Mouse (Mus musculus): ENCODE data around the gene Hoxb7.

Gene Hoxb7

GRCm38 (mm10) chr11:96286739-96287385, 439 bp downstream of the Hoxb7 start:
- DNase-seq (ENCODE audit: low spot score) = no peak

GRCm38 (mm10) chr11:96287411-96287810, 988 bp downstream of the Hoxb7 start:
- no peak for DNase-seq (ENCODE audit: low spot score)

GRCm38 (mm10) chr11:96288455-96289221, 2.2 kb downstream of the Hoxb7 start:
- no peak for DNase-seq (ENCODE audit: low spot score)

GRCm38 (mm10) chr11:96289293-96289692, 2.9 kb downstream of the Hoxb7 start:
- no peak for DNase-seq (ENCODE audit: low spot score)

GRCm38 (mm10) chr11:96289837-96290236, 3.4 kb downstream of the Hoxb7 start:
- no peak for DNase-seq (ENCODE audit: low spot score)

GRCm38 (mm10) chr11:96290705-96291355, 4.4 kb downstream of the Hoxb7 start:
- no peak for DNase-seq (ENCODE audit: low spot score)

- no peak for DNase-seq (ENCODE audit: low spot score)
Observed at GRCm38 (mm10) chr11:96291681-96292564, 5.5 kb downstream of the Hoxb7 start, which contains the start of gene Hoxb6. TSS of gene Hoxb6 (plus strand) at chr11:96292476.

- no peak for DNase-seq (ENCODE audit: low spot score)
Observed at GRCm38 (mm10) chr11:96292565-96293301, 6.3 kb downstream of the Hoxb7 start.

GRCm38 (mm10) chr11:96293302-96293921, 7.0 kb downstream of the Hoxb7 start:
- DNase-seq (ENCODE audit: low spot score) = no peak

GRCm38 (mm10) chr11:96294245-96295091, 8.0 kb downstream of the Hoxb7 start:
- DNase-seq (ENCODE audit: low spot score) = peak; percentile 39

GRCm38 (mm10) chr11:96295092-96295835, 8.8 kb downstream of the Hoxb7 start:
- no peak for DNase-seq (ENCODE audit: low spot score)

- DNase-seq (ENCODE audit: low spot score) = no peak
Observed at GRCm38 (mm10) chr11:96296997-96297396, 10.6 kb downstream of the Hoxb7 start.

- no peak for DNase-seq (ENCODE audit: low spot score)
Observed at GRCm38 (mm10) chr11:96297428-96297827, 11.0 kb downstream of the Hoxb7 start.

GRCm38 (mm10) chr11:96297968-96298635, 11.7 kb downstream of the Hoxb7 start:
- no peak for DNase-seq (ENCODE audit: low spot score)

GRCm38 (mm10) chr11:96298895-96299667, 12.7 kb downstream of the Hoxb7 start:
- DNase-seq (ENCODE audit: low spot score) = no peak

- DNase-seq (ENCODE audit: low spot score) = no peak
Observed at GRCm38 (mm10) chr11:96299781-96300180, 13.4 kb downstream of the Hoxb7 start.

GRCm38 (mm10) chr11:96300354-96301063, 14.1 kb downstream of the Hoxb7 start:
- no peak for DNase-seq (ENCODE audit: low spot score)

All from layer of hippocampus, adult 11-12 months (tissue).